Mouse (Mus musculus): ENCODE measurements around the gene Mrgpra4. TPM values are rescaled to one million over a fixed set of nuclear protein-coding genes. Genes with fewer than 3 reads are reported as not detected.

Mrgpra4 gene
- not detected for polyA plus RNA-seq (2015; fragmentation: Illumina TruSeq; extraction: RNeasy Lipid Tissue Mini Kit (QIAGEN cat#74804); ENCODE audit: insufficient read depth, low replicate concordance)

DNA sequence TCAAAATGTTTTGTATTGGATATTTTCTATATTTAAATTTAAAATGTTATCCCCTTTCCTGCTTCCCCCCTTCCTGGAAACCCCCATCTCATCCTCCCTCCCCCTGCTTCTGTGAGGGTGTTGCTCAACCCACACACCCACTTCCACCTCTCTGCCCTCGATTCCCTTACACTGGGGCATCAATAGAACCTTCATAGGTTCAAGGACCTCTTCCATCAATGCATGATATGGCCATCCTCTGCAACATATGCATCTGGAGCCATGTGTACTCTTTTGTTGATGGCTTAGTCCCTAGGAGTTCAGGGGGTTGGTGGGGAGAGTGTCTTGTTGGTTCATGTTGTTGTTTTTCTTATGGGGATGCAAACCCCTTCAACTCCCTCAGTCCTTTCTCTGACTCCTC, at the start of gene Mrgpra4:
TSS of gene Mrgpra4 (minus strand) at position 101 of the 400 bp plus-strand sequence.

DNA sequence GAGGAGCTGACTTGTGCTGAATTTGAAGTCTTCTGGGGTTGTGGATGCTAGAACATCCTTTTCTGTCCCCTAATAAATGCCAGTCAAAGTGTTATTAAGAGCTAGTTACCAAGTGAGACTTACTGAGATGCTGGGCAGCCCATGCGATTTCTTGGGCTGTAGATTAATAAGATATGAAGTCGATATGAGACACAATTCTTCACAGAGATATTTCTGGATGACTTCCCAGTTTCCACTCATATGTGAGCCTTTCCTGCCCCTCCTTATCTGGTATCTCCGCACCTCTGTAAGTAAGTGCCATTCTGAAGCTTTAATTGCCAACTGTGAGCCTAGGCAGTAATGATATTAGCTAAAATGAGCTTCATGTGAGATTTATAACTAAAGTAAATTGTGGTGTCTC, 45.6 kb upstream of the Mrgpra4 start, which contains the start of gene Mrgprx1:
TSS of gene Mrgprx1 (minus strand) at position 101 of the 400 bp plus-strand sequence.

Other genes with a start within 250 kb of the Mrgpra4 start
- not detected for gene Mrgprx1, start 45.5 kb upstream of the Mrgpra4 start, polyA plus RNA-seq (2015; fragmentation: Illumina TruSeq; extraction: RNeasy Lipid Tissue Mini Kit (QIAGEN cat#74804); ENCODE audit: insufficient read depth, low replicate concordance)
- not detected for gene Mrgprb5, start 186.9 kb upstream of the Mrgpra4 start, polyA plus RNA-seq (2015; fragmentation: Illumina TruSeq; extraction: RNeasy Lipid Tissue Mini Kit (QIAGEN cat#74804); ENCODE audit: insufficient read depth, low replicate concordance)
- gene Mrgprb4, start 217.2 kb upstream of the Mrgpra4 start, polyA plus RNA-seq (2015; fragmentation: Illumina TruSeq; extraction: RNeasy Lipid Tissue Mini Kit (QIAGEN cat#74804); ENCODE audit: insufficient read depth, low replicate concordance): not detected